ENCODE assay signal across 18 mouse cellular contexts in genomic region chr3:95199101-95199500, GRCm38 (mm10). TPM values are rescaled to one million over a fixed set of nuclear protein-coding genes. Genes with fewer than 3 reads are reported as not detected.
"Had no signal": no experiment of that assay in that cellular context is flagged by ENCODE, and none has a peak within 500 bp of the region (broad histone marks: within the 10 kb centered on the region; RNA-seq: fewer than 3 reads in every experiment).

No protein-coding gene starts in this region.

- DNase-seq: lung, embryonic 14.5 days; lung, postnatal 10 days; lung, postnatal 4 days; midbrain, embryonic 14.5 days; retina, postnatal 1 day; right cerebral cortex, adult 18-20 months; right cerebral cortex, postnatal 25 days; right cerebral cortex, postnatal 4 days; spleen, adult 18-20 months; thymus, adult 18-20 months; thymus, postnatal 14 days; thymus, postnatal 36 days had no signal

- H3K27ac ChIP-seq: midbrain, embryonic 10.5 days; midbrain, embryonic 12.5 days; neural tube, embryonic 13.5 days; neural tube, embryonic 15.5 days had no signal

- ATAC-seq: midbrain, embryonic 16.5 days had no signal

- H3K9me3 ChIP-seq: midbrain, embryonic 10.5 days; midbrain, embryonic 12.5 days; neural tube, embryonic 13.5 days; neural tube, embryonic 15.5 days had no signal

- H3K4me1 ChIP-seq: midbrain, embryonic 10.5 days; midbrain, embryonic 12.5 days; neural tube, embryonic 13.5 days; neural tube, embryonic 15.5 days had no signal

- H3K4me2 ChIP-seq: lung, embryonic 14.5 days; midbrain, embryonic 12.5 days; neural tube, embryonic 13.5 days; neural tube, embryonic 15.5 days had no signal

- H3K27me3 ChIP-seq: midbrain, embryonic 12.5 days; neural tube, embryonic 13.5 days; neural tube, embryonic 15.5 days had no signal

- H3K9ac ChIP-seq: lung, embryonic 14.5 days; midbrain, embryonic 12.5 days; neural tube, embryonic 13.5 days; neural tube, embryonic 15.5 days had no signal

- H3K4me3 ChIP-seq: midbrain, embryonic 10.5 days; midbrain, embryonic 12.5 days; myocyte; neural tube, embryonic 13.5 days; neural tube, embryonic 15.5 days had no signal

RNA-seq across cellular contexts. Expression of gene Gm128, which starts 42.3 kb away (rescaled TPM):
- polyA plus RNA-seq: midbrain, embryonic 12.5 days had no signal
